Mouse (Mus musculus) kidney, postnatal 4 days (tissue): ENCODE results near the gene Pou3f3.

ENCODE experiments used
- DNase-seq, 2 experiments: peaks; one replicate each; pipeline ENCODE4 v3.0.0; 2021; ENCODE audit warnings: mixed read lengths in 2 of 2

Gene Pou3f3

GRCm38 (mm10) chr1:42694665-42695577 is 647 bp upstream of the Pou3f3 start:
- DNase-seq: peak; percentile 61 to 72

GRCm38 (mm10) chr1:42696371-42697031 is 933 bp downstream of the Pou3f3 start:
- peak; percentile 49 to 64 for DNase-seq

GRCm38 (mm10) chr1:42697321-42697755 is 1.8 kb downstream of the Pou3f3 start:
- DNase-seq: peak in 1 of 2 experiments; percentile 30

GRCm38 (mm10) chr1:42697756-42698583 is 2.4 kb downstream of the Pou3f3 start:
- DNase-seq: peak; percentile 47 to 68

- DNase-seq: peak; percentile 32 to 54
Observed at GRCm38 (mm10) chr1:42698584-42699333, 3.2 kb downstream of the Pou3f3 start.

- peak; percentile 44 to 59 for DNase-seq
Observed at GRCm38 (mm10) chr1:42699471-42699871, 3.9 kb downstream of the Pou3f3 start.

- DNase-seq: no peak
Observed at GRCm38 (mm10) chr1:42700171-42700570, 4.6 kb downstream of the Pou3f3 start.

- no peak for DNase-seq
Observed at GRCm38 (mm10) chr1:42700815-42701214, 5.2 kb downstream of the Pou3f3 start.

GRCm38 (mm10) chr1:42701833-42702611 is 6.5 kb downstream of the Pou3f3 start:
- DNase-seq: no peak

GRCm38 (mm10) chr1:42702984-42703383 is 7.4 kb downstream of the Pou3f3 start:
- peak in 1 of 2 experiments; percentile 14 for DNase-seq

- DNase-seq: peak in 1 of 2 experiments; percentile 49
Observed at GRCm38 (mm10) chr1:42703424-42703823, 7.9 kb downstream of the Pou3f3 start.

- DNase-seq: peak; percentile 32 to 48
Observed at GRCm38 (mm10) chr1:42703851-42704613, 8.5 kb downstream of the Pou3f3 start.

GRCm38 (mm10) chr1:42704981-42705810 is 9.6 kb downstream of the Pou3f3 start:
- DNase-seq: peak in 1 of 2 experiments; percentile 42

- DNase-seq: peak in 1 of 2 experiments; percentile 28
Observed at GRCm38 (mm10) chr1:42705811-42706160, 10.2 kb downstream of the Pou3f3 start.

GRCm38 (mm10) chr1:42707196-42707595 is 11.6 kb downstream of the Pou3f3 start:
- DNase-seq: no peak

GRCm38 (mm10) chr1:42707611-42708130 is 12.1 kb downstream of the Pou3f3 start:
- DNase-seq: peak in 1 of 2 experiments; percentile 40

- DNase-seq: no peak
Observed at GRCm38 (mm10) chr1:42709024-42709423, 13.5 kb downstream of the Pou3f3 start.

- peak in 1 of 2 experiments; percentile 6 for DNase-seq
Observed at GRCm38 (mm10) chr1:42709431-42710160, 14.0 kb downstream of the Pou3f3 start.
